Mouse (Mus musculus) inflammation-experienced regulatory T-cells, adult 6 months (primary cell): ENCODE data around the gene Bbox1. TPM values are rescaled to one million over a fixed set of nuclear protein-coding genes. Genes with fewer than 3 reads are reported as not detected.

Experiments
- ATAC-seq: one replicate; pipeline ENCODE4 v1.8.0; 2017
- polyA plus RNA-seq, 3 experiments: library from polyadenylated mRNA; unstranded; fragments of 100-300 nt; shearing (Covaris generic); gene quantifications; one replicate each; pipeline ENCODE4 v1.2.1; 2017

Gene Bbox1
- polyA plus RNA-seq, 3 experiments from 2014 or later: not detected

GRCm38 (mm10) chr2:110269281-110269680, 45.1 kb downstream of the Bbox1 start:
- ATAC-seq: no peak

GRCm38 (mm10) chr2:110232252-110232651, 82.1 kb downstream of the Bbox1 start:
- ATAC-seq: no peak

- ATAC-seq: no peak
These were observed 83.6 kb downstream of the Bbox1 start for GRCm38 (mm10) chr2:110230753-110231152.

DNA sequence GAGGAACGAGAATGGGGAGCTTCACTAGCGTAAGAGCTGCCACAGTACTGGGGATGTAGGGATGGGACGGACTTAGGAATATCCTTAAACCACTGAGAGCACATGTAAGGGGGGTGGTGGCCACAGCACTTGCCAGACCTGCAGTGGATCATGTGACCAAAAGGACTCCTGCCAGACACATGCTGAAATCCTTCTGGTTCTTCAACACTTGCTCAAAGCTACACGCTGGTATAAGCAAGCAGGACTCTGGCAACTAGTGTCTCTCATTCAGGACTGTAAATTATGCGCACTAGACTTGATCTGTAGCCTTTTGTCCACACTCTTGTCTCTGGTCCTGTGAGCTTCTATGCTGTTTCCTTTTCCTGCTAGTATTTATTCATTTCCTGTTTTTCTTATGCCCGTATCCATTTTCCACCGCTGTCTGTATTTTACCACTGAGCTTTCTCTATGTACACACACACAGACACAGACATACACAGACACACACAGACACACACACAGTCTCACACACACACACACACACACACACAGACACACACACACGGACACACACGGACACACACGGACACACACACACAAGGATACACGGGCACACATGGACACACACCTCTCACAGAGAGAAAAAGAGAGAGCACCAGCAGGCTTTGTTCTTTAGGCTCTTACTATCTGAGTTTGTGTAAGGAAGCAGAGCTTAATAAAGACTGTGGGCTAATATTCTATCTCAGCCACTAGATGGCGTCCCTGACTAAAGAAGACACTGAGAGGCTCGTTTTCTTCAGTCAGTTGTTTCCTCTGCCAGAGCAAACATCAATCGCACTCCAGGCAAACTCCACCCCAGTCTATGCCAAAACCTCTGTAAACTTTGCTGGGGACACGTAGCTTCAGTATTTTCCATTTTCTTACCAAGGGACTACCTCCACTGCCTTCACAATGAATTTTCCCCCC, 84.9 kb downstream of the Bbox1 start:
- ATAC-seq: no peak

DNA sequence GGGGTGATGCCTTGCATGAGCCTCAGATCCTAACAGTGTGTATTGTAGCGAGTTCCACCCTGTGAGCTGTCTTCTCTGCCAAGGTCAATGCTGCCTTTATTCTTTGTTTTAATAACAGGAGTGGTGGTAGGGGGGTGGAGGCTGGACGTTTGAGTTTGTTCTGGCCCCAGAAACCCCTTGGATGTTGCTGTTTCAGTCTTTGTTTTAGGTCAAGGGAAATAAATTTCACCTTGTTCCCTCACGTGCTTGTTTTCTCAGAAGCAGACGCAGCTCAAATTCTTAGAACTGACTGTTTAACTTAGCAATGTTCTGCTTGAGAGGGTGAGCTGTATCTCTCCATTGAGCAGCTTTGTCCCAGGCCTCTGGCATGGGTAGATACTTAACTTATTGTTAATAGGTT, 87.9 kb downstream of the Bbox1 start:
- ATAC-seq: no peak

GRCm38 (mm10) chr2:110225969-110226368, 88.4 kb downstream of the Bbox1 start:
- no peak for ATAC-seq

GRCm38 (mm10) chr2:110222793-110223192, 91.6 kb downstream of the Bbox1 start:
- ATAC-seq: no peak

DNA sequence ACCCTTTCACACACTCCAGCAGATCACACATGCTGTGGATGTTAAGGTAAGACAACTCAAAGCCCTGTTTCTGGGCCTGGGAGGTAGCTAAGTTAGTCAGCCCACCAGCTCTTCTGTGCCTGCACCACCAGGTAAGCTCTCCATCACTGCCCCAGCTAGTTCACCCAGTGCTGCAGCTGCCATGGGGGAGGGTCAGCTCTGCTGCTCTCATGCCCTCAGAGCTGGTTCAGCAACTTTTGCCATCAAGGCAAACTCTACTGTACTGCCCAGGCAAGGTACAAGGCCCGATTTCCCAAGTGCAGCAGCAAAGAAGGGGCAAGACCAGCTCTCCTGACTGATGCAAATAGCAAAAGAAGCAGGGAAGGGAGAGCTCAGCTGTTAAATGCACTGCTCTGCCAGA, 93.9 kb downstream of the Bbox1 start:
- no peak for ATAC-seq

GRCm38 (mm10) chr2:110215685-110216058, 98.7 kb downstream of the Bbox1 start:
- ATAC-seq: no peak

GRCm38 (mm10) chr2:110214991-110215684, 99.2 kb downstream of the Bbox1 start:
- no peak for ATAC-seq

GRCm38 (mm10) chr2:110214278-110214677, 100.1 kb downstream of the Bbox1 start:
- ATAC-seq: no peak

Other genes with a start within 250 kb of the Bbox1 start
- gene Fibin, start 48.6 kb upstream of the Bbox1 start, polyA plus RNA-seq: not detected